Mouse (Mus musculus) cerebellum, adult 2 months (tissue): Measurements from ENCODE around the gene Ms4a4c.
"Not testable (repeated sequence)": the region's sequence is repeated elsewhere in the genome, so short reads cannot be mapped to it uniquely, and the experiment has no call there.

Experiments used
- CTCF ChIP-seq: fragments of 200-500 bp; IDR thresholded peaks from 2 replicates; pipeline ENCODE4 v1.5.1; 2011; ENCODE audit warnings: low read depth, mild to moderate bottlenecking, control low read depth, low read length, moderate library complexity, borderline replicate concordance; ENCODE audit not compliant: insufficient read depth
- POLR2A ChIP-seq: fragments of 200-500 bp; IDR thresholded peaks from 2 replicates; pipeline ENCODE4 v1.6.1; 2011; ENCODE audit warnings: low read length, control low read depth, borderline replicate concordance; ENCODE audit not compliant: insufficient read depth

DNA sequence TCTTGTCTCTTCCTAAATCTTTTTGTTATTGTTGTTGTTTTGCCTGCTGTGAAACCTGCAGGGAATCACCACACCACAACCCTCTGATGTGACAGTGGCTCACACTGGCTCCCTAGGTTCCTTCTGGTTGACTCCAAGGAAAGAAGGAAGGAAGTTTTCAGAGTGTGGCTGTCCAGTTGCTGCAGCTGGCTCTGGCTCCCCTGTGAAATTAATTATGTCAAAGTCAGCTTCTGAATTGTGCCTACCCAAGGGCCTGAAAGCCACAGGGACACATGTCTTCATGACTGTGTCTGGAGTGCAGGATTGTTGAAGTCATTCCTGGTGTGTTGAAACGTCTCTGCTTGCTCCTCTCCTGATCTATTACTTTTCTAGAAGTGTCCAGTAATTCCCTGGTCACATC lies 63.8 kb downstream of the Ms4a4c start:
- TF ChIP-seq CTCF, POLR2A: not testable (repeated sequence)
